Mouse (Mus musculus) adrenal gland, adult (tissue): Measurements from ENCODE around the gene Gm20890.
"Not testable (repeated sequence)": the region's sequence is repeated elsewhere in the genome, so short reads cannot be mapped to it uniquely, and the experiment has no call there.

ENCODE experiments used
- DNase-seq, 2 experiments: peaks; one replicate each; pipeline ENCODE4 v3.0.0; 2022 to 2023; ENCODE audit warnings: low spot score in 1 of 2; ENCODE audit not compliant: inconsistent age in 2 of 2

The Gm20890 gene

GRCm38 (mm10) chrY:26776699-26777098, at the start of gene Gm20890:
TSS of gene Gm20890 (minus strand) at chrY:26776799.
- DNase-seq, result not testable (repeated sequence)
